Mouse (Mus musculus): ENCODE results near the gene Desi1.

Desi1 gene

DNA sequence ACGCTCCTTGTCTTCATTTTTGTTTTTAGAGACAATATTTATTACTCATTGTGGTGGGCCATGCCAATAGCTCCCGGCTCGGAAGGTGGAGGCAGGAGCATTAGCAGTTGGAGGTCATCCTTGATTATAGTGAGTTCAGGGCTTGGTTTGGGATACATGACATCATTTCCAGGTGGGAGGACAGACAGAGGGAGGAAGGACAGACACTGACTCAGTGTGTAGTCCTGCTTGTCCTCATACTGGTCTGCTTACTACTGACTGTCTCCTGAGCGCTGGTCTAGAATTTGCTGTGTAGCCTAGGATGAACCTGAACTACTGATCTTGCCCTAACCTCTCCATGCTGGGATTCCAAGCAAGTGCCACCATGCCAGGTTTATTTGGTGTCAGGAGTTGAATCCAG lies at the start of gene Desi1:
Gene Desi1 (minus strand): TSS at position 101 of the 400 bp plus-strand sequence.
- DNase-seq (ENCODE audit: low spot score in 2 of 2): no peak

- DNase-seq (ENCODE audit: low spot score in 2 of 2): peak in 1 of 2 experiments; percentile 11
These were observed 47.5 kb upstream of the Desi1 start for GRCm38 (mm10) chr15:82081161-82081560.

DNA sequence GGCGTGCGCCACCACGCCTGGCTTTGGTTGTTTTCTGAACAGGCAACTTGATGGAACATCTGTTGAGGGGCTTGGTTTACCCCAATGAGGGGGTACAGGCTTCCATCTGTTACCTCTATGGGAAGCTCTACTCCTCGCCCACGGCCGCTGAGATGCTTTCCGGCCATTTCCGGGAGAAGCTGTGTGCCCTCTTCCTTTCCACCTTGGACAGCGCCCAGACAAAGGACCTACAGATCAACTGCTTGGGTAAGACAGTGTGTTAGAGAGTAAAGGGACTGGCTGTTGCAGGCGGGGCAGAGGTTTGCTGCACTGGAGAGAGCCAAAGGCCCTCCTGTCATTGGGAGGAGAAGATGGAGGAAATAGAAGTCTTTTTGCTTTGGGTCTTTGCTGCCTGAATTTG lies 46.2 kb upstream of the Desi1 start:
- DNase-seq (ENCODE audit: low spot score in 2 of 2): no peak

DNA sequence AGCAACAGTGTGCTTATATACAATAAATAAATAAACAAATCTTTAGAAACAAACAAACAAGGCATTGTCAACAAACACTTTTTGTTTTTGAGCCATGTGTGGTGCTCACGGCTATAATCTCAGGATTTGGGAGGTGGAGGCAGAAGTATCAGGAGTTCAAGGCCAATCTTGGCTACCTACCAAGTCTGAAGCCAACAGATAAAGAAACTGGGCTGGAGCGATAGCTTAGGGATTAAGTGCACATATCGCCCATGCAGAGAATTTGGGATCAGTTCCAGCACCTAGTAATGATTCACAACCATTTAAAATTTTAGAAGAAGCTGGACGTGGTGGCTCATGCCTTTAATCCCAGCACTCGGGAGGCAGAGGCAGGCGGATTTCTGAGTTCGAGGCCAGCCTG lies 39.8 kb upstream of the Desi1 start:
- DNase-seq (ENCODE audit: low spot score in 2 of 2): no peak

DNA sequence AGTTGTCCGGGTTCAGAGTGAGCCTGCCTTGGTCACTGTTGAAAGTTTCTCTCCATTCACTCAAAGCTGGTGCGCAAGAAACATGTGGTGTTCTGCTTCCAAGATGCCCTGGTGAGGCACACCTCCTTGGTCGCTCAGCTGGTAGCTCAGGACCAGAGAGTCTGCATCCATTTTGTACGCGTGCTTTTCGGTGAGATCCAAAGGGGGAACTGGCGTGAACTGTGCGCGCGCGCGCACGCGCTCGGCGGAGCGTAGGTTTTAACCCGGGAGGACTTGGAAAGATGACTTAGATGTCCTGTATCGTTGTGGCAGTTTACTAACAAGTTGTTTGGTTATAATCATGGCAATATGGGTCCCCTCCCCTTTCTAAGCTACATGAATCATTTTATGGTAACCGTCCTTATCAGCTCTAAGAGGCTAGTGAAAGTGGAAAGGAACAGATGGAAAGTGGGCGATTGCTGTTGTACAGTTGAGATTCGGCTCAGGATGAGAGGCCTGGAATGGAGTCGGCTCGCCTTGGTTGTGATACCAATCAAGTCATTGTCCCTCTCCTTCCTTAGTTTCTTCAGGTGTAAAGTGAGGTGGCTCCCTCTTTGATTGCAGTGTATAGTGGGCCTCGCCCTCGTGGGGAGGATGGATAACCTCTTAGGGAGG lies 38.3 kb upstream of the Desi1 start:
- no peak for DNase-seq (ENCODE audit: low spot score in 2 of 2)

- no peak for DNase-seq (ENCODE audit: low spot score in 2 of 2)
These were observed 36.2 kb upstream of the Desi1 start, which contains the start of gene Mei1 for GRCm38 (mm10) chr15:82069898-82070297. Gene Mei1, plus strand, starts transcription at chr15:82069996.

GRCm38 (mm10) chr15:82065511-82065910 lies 31.8 kb upstream of the Desi1 start:
- peak; percentile 31 to 38 for DNase-seq (ENCODE audit: low spot score in 2 of 2)

DNA sequence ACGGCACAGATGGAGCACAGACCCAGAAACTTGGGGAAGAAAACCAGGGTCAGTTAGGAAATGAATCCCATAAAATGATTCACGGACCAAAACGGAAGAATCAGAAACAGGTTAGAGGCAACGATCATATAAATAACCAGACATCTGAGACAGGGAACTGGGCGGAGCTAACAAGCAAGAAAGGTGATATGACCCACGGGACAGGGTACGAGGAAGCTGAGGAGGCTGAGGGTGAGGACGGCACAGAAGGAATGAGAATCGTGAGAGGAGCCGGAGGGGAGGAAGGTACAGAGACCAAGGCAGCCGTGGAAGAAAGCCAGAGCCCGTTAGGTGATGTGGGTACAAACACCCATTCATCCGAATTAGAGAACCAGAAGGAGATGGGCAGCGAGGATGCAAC lies 30.2 kb upstream of the Desi1 start:
- DNase-seq (ENCODE audit: low spot score in 2 of 2): no peak

DNA sequence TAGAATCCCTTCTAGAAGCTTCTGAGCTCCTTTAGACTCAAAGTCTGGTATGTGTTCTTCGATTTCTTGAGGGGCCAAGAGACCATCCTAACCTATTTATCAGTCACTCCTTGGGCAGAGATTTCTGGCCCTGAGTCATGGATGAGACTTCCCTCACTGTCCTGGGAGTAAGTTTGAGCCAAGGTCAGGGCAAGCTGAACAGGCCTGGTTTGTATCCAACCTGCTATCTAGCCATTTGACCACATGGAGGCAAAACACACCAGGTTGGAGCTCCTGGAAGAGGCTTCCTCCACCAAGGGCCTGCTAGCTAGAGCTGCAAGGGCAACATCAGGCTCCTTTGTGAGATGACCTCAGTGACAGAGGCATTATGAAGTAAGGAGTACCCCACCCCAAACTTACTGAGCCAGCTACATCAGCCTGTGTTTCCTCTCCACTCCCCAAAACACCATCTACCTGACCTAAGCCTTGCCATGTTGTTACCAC lies 25.1 kb upstream of the Desi1 start, which contains the start of gene 4930407I10Rik:
Gene 4930407I10Rik (plus strand): TSS at position 433 of the 483 bp plus-strand sequence.
- no peak for DNase-seq (ENCODE audit: low spot score in 2 of 2)

GRCm38 (mm10) chr15:82052544-82052943 lies 18.9 kb upstream of the Desi1 start:
- DNase-seq (ENCODE audit: low spot score in 2 of 2): no peak

GRCm38 (mm10) chr15:82047080-82047883 lies 13.6 kb upstream of the Desi1 start, which contains the start of gene Snu13:
Gene Snu13, minus strand, starts transcription at chr15:82047598.
- DNase-seq (ENCODE audit: low spot score in 2 of 2): peak; percentile 86 to 90

DNA sequence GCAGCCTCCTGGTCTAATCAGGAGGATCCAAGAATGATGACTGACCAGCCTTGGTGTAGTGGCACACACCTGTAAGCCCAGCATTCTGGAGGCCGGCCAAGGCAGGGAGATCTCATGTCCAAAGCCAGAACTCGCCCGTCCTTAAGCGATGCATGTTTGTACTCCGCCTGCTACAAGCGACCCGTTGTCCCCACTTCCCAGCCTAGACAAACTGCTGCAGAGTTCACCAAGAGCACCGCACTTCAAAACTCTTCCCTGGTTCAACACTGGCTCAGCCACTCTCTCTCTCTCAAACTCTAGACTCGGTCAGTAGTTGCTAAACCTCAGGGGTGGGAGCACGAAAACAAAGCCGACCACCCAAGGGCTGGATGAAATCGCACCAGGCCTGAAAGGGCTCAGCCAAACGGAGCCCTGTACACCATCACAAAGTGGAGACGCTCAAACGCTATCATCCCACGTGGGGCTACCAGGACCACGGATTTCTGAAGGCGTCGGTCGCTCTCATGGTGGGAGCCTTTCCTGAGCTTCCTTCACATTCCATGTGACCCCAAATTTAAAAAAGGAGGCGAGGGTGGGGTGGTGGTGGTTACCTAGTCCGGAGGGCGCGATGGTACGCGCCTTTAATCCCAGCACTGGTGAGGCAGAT lies 12.7 kb upstream of the Desi1 start:
- DNase-seq (ENCODE audit: low spot score in 2 of 2): no peak

DNA sequence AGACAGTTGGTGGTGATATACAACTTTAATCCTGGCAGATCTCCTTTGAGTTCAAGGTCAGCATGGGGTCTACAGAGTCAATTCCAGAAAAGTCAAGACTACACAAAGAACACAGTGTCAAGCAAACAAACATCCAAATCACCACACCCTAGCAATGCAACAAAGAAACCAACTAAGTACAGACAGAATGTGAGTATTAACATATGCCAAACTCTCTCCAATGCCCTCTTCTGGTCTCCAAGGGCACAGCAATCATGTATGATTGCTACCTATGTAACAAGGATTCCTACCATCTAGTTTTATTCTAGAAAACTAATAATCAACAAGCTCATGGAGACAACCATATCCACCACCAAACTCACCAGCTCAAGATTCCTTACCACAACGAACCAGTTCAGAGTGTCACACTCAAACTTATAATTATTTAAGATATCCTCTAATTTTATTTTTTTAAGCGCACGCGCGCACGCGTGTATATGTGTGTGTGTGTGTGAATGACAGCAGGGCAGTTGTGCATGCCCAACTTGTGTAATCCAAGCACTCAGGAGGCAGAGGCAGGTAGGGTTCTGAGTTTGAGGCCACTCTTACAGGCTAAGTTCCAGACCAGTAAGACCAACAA lies 10.6 kb upstream of the Desi1 start:
- no peak for DNase-seq (ENCODE audit: low spot score in 2 of 2)

DNA sequence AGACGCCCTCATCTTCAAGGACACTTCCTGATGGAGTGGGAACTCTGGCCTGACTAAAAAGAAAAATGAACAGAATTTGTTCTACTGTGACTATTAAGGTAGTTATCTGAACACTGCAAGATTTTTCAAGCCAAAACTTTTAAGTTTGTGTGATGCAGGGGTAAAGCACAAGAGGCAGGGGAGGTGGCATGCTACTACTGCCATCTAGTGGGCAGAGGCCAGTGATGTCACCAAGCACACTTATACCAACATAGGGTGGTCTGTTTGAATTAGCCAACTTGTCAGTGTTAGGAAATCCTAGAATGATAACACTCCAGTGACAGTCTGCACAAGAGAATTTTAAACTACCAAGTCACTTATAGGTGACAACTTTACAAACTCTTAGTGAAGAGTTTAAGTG lies 7.0 kb upstream of the Desi1 start:
- no peak for DNase-seq (ENCODE audit: low spot score in 2 of 2)

DNA sequence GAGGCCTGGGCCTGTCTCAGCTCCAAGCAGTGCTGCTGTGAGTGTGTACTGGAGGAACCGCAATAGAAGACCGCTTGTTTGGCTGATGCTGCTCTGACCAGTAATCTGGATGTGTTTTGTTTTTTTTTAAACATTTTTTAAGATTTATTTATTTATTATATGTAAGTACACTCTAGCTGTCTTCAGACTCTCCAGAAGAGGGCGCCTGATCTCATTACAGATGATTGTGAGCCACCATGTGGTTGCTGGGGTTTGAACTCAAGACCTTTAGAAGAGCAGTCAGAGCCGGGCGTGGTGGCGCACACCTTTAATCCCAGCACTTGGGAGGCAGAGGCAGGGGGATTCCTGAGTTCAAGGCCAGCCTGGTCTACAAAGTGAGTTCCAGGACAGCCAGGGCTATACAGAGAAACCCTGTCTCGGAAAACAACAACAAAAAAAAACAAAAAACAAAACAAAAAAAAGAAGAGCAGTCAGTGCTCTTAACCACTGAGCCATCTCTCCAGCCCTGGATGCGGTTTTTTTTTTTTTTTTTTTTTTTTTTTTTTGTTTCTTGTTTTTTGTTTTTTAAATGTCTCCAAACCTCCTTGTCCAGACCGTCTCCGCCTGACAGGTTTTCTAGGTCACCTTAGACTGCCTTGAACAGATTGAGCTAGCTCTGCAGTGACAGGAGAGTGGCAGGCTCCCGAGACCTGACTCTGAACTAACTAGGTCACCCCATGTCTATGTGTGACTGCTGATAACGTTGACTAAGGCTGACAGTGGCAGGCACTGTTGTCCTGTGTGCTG lies 2.4 kb upstream of the Desi1 start:
- no peak for DNase-seq (ENCODE audit: low spot score in 2 of 2)

- no peak for DNase-seq (ENCODE audit: low spot score in 2 of 2)
These were observed 1.3 kb downstream of the Desi1 start for GRCm38 (mm10) chr15:82032386-82032785.

GRCm38 (mm10) chr15:82027726-82028125 lies 5.9 kb downstream of the Desi1 start:
- DNase-seq (ENCODE audit: low spot score in 2 of 2): no peak

GRCm38 (mm10) chr15:82027276-82027675 lies 6.4 kb downstream of the Desi1 start:
- DNase-seq (ENCODE audit: low spot score in 2 of 2): no peak

- DNase-seq (ENCODE audit: low spot score in 2 of 2): no peak
These were observed 9.6 kb downstream of the Desi1 start for GRCm38 (mm10) chr15:82023965-82024635.

GRCm38 (mm10) chr15:82022535-82023088 lies 11.1 kb downstream of the Desi1 start:
- DNase-seq (ENCODE audit: low spot score in 2 of 2): no peak

Measured in urinary bladder, adult 18-20 months (tissue).